Mouse (Mus musculus) ES-CJ7 (cell line): ENCODE data around the gene Zfp2.

Experiments used
- DNase-seq: peaks from one replicate; pipeline ENCODE4 v3.0.0; 2011; ENCODE audit warnings: low read depth, low spot score

Gene Zfp2

GRCm38 (mm10) chr11:50878641-50879040 is 37.3 kb downstream of the Zfp2 start:
- DNase-seq, result peak; percentile 19

GRCm38 (mm10) chr11:50850989-50851601 is 64.9 kb downstream of the Zfp2 start:
- DNase-seq, result peak; percentile 12

GRCm38 (mm10) chr11:50850177-50850735 is 65.7 kb downstream of the Zfp2 start, which contains the start of gene Grm6:
TSS of gene Grm6 (plus strand) at chr11:50850685.
- DNase-seq, result no peak

- DNase-seq, result no peak
Measured at GRCm38 (mm10) chr11:50849310-50849709, 66.7 kb downstream of the Zfp2 start.
